8 mouse cellular contexts compared by ENCODE assay signal in genomic region chr19:59074841-59075471, GRCm38 (mm10). TPM values are rescaled to one million over a fixed set of nuclear protein-coding genes. Genes with fewer than 3 reads are reported as not detected.
A peak's percentile ranks its signal among the peaks of the same experiment; 100 is the strongest.
DNase-seq lines count a peak whose midpoint lies in the region; ATAC-seq and TF ChIP-seq lines count a peak whose summit lies in the region.

No protein-coding gene starts in this region.

- H3K4me1 ChIP-seq in forebrain, embryonic 16.5 days (replicated peaks; ENCODE audit: control insufficient read depth, insufficient read depth, low read length), result peaks cover 28% of the 10 kb centered on the region
- peaks cover 8% of the 10 kb centered on the region; the same call in 1 of the 2 replicates for H3K4me1 ChIP-seq in intestine, embryonic 16.5 days (ENCODE audit: control insufficient read depth, insufficient read depth, low read length)
- H3K4me1 ChIP-seq in lung, embryonic 15.5 days, result peaks cover 7% of the 10 kb centered on the region; the same call in 1 of the 2 replicates

- H3K27ac ChIP-seq in layer of hippocampus, adult 2 months, result peak overlapping the region; percentile 94
- peak overlapping the region; percentile 90 for H3K27ac ChIP-seq in forebrain, embryonic 16.5 days (ENCODE audit: low read length)
- peak overlapping the region; percentile 61 for H3K27ac ChIP-seq in intestine, embryonic 16.5 days (ENCODE audit: low read length)
- no peak overlapping the region for H3K27ac ChIP-seq in lung, embryonic 15.5 days

- H3K9ac ChIP-seq in forebrain, embryonic 16.5 days (replicated peaks; ENCODE audit: low read depth, low read length), result peak overlapping the region; percentile 97
- peak overlapping the region; percentile 77 for H3K9ac ChIP-seq in intestine, embryonic 16.5 days (ENCODE audit: low read depth, low read length)
- H3K9ac ChIP-seq in lung, embryonic 15.5 days, result peak overlapping the region; percentile 42

- H3K9me3 ChIP-seq in forebrain, embryonic 16.5 days (ENCODE audit: control insufficient read depth, low read length), result no peaks in the 10 kb centered on the region
- H3K9me3 ChIP-seq in intestine, embryonic 16.5 days (ENCODE audit: control insufficient read depth, low read length), result no peaks in the 10 kb centered on the region
- H3K9me3 ChIP-seq in lung, embryonic 15.5 days, result no peaks in the 10 kb centered on the region

- ATAC-seq in forebrain, embryonic 16.5 days, result peak; percentile 56
- peak; percentile 75 for ATAC-seq in intestine, embryonic 16.5 days
- ATAC-seq in lung, embryonic 15.5 days (ENCODE audit: borderline replicate concordance, extremely low read depth, low FRiP score, low TSS enrichment), result peak; percentile 75; the same call in 1 of the 2 replicates

- H3K27me3 ChIP-seq in forebrain, embryonic 16.5 days (replicated peaks; ENCODE audit: control insufficient read depth, insufficient read depth, low read length), result peaks cover 6% of the 10 kb centered on the region; the same call in 1 of the 2 replicates
- H3K27me3 ChIP-seq in intestine, embryonic 16.5 days (replicated peaks; ENCODE audit: control insufficient read depth, insufficient read depth, low read length), result peaks cover 7% of the 10 kb centered on the region; the same call in 1 of the 2 replicates
- H3K27me3 ChIP-seq in lung, embryonic 15.5 days, result peaks cover 38% of the 10 kb centered on the region

- no peaks in the 10 kb centered on the region for H3K36me3 ChIP-seq in forebrain, embryonic 16.5 days (ENCODE audit: control insufficient read depth, insufficient read depth)
- no peaks in the 10 kb centered on the region for H3K36me3 ChIP-seq in intestine, embryonic 16.5 days (ENCODE audit: control insufficient read depth, insufficient read depth, low read length)
- H3K36me3 ChIP-seq in lung, embryonic 15.5 days, result no peaks in the 10 kb centered on the region

- peak overlapping the region; percentile 74 for H3K4me3 ChIP-seq in layer of hippocampus, adult 2 months
- peak overlapping the region; percentile 83 for H3K4me3 ChIP-seq in forebrain, embryonic 16.5 days (replicated peaks; ENCODE audit: low read length)
- H3K4me3 ChIP-seq in intestine, embryonic 16.5 days (ENCODE audit: low read length), result peak overlapping the region; percentile 70
- peak overlapping the region; percentile 55 for H3K4me3 ChIP-seq in lung, embryonic 15.5 days

- TF ChIP-seq CTCF in layer of hippocampus, adult 2 months (conservative IDR thresholded peaks at IDR 0.05), result no peak

- peak in 1 of 2 experiments; percentile 25 for DNase-seq in layer of hippocampus, adult 2 months (ENCODE audit: low spot score in 2 of 2)
- DNase-seq in layer of hippocampus, adult 8-10 months (ENCODE audit: low spot score in 2 of 2), result no peak
- peak; percentile 25 for DNase-seq in adrenal gland, postnatal 10 days
- peak; percentile 28 for DNase-seq in right cerebral cortex, postnatal 14 days
- no peak for DNase-seq in thymus, postnatal 14 days

- 1% methylated on average over 46 of the region's 46 CpGs for WGBS in forebrain, embryonic 16.5 days
- 4% methylated on average over 46 of the region's 46 CpGs for WGBS in intestine, embryonic 16.5 days
- 4% methylated on average over 46 of the region's 46 CpGs for WGBS in lung, embryonic 15.5 days

- H3K4me2 ChIP-seq in forebrain, embryonic 16.5 days (ENCODE audit: low read length), result peak overlapping the region; percentile 95
- H3K4me2 ChIP-seq in intestine, embryonic 16.5 days (ENCODE audit: low read depth, low read length), result peak overlapping the region; percentile 91
- peak overlapping the region; percentile 89 for H3K4me2 ChIP-seq in lung, embryonic 15.5 days

RNA-seq across cellular contexts. Expression of gene Shtn1, which starts 0.9 kb away (rescaled TPM):
- total RNA-seq in layer of hippocampus, adult 2 months (2021), result 10 to 100 TPM; 21.7 to 22.9 TPM
- 10 to 100 TPM; 24.6 to 29.8 (median 26.3) TPM for total RNA-seq in layer of hippocampus, adult 8-10 months (2022)
- 10 to 100 TPM in 1 of 2 experiments, 1 to 10 TPM in 1; 10.0 to 11.6 TPM for total RNA-seq in adrenal gland, postnatal 10 days (2021)
- 78.5 and 86.5 TPM in 2 replicates for polyA plus RNA-seq in forebrain, embryonic 16.5 days (2015; fragmentation: Nextera tagmentation; extraction: Ambion mirVana)
- polyA plus RNA-seq in intestine, embryonic 16.5 days (2015; fragmentation: Nextera tagmentation; extraction: Ambion mirVana), result 15.1 and 15.4 TPM in 2 replicates
- 5.4 and 5.8 TPM in 2 replicates for polyA plus RNA-seq in lung, embryonic 15.5 days (2015; fragmentation: Nextera tagmentation; extraction: Ambion mirVana)

Comparison
In these comparisons a context has a peak if more than half of its experiments do, and no peak if none do; other contexts are left out.
1. DNase-seq: peak in adrenal gland, postnatal 10 days (single experiment) and right cerebral cortex, postnatal 14 days (single experiment); none in layer of hippocampus, adult 8-10 months (0 of 2) and thymus, postnatal 14 days (single experiment).
2. H3K9ac ChIP-seq: peak in every context shown above with its lines; median percentile 97 in forebrain, embryonic 16.5 days; 77 in intestine, embryonic 16.5 days; 42 in lung, embryonic 15.5 days.
3. Peak in every context shown above with its lines, with median percentiles within 50 percentile points of each other: H3K4me3 ChIP-seq, ATAC-seq and H3K4me2 ChIP-seq.